Mouse (Mus musculus) liver, embryonic 12.5 days (tissue): ENCODE measurements around the gene Taar2. TPM values are rescaled to one million over a fixed set of nuclear protein-coding genes. Genes with fewer than 3 reads are reported as not detected.

Experiments used
- polyA plus RNA-seq: library from polyadenylated mRNA; unstranded; fragments of >200 nt; fragmentation: Nextera tagmentation; extraction: Ambion mirVana; gene quantifications from 2 replicates; pipeline ENCODE4 v1.2.1, GENCODE M21; 2016

The Taar2 gene
- polyA plus RNA-seq, 1 experiment from 2014 or later, result not detected

Other genes with a start within 250 kb of the Taar2 start
- 192 and 199 TPM in 2 replicates for gene Rps12, start 151.3 kb upstream of the Taar2 start, polyA plus RNA-seq
- gene Slc18b1, start 141.6 kb upstream of the Taar2 start, polyA plus RNA-seq, result 2.6 and 3.4 TPM in 2 replicates
- 0.07 TPM in 1 of 2 replicates, not detected in the other for gene Vnn3, start 87.1 kb upstream of the Taar2 start, polyA plus RNA-seq
- 0.94 and 1.1 TPM in 2 replicates for gene Vnn1, start 43.9 kb upstream of the Taar2 start, polyA plus RNA-seq
- not detected in 2 replicates for gene Taar1, start 18.2 kb upstream of the Taar2 start, polyA plus RNA-seq
- not detected in 2 replicates for gene Taar3, start 11.0 kb downstream of the Taar2 start, polyA plus RNA-seq
- gene Taar4, start 21.9 kb downstream of the Taar2 start, polyA plus RNA-seq, result not detected in 2 replicates
- not detected in 2 replicates for gene Taar5, start 32.1 kb downstream of the Taar2 start, polyA plus RNA-seq
- gene Taar6, start 47.1 kb downstream of the Taar2 start, polyA plus RNA-seq, result not detected in 2 replicates
- not detected in 2 replicates for gene Taar7a, start 54.9 kb downstream of the Taar2 start, polyA plus RNA-seq
- gene Taar7b, start 61.4 kb downstream of the Taar2 start, polyA plus RNA-seq, result not detected in 2 replicates
- not detected in 2 replicates for gene Taar7d, start 88.7 kb downstream of the Taar2 start, polyA plus RNA-seq
- gene Taar7e, start 99.0 kb downstream of the Taar2 start, polyA plus RNA-seq, result not detected in 2 replicates
- not detected in 2 replicates for gene Taar7f, start 110.9 kb downstream of the Taar2 start, polyA plus RNA-seq
- not detected in 2 replicates for gene Taar8a, start 137.9 kb downstream of the Taar2 start, polyA plus RNA-seq
- gene Taar8b, start 153.7 kb downstream of the Taar2 start, polyA plus RNA-seq, result not detected in 2 replicates
- gene Taar8c, start 163.3 kb downstream of the Taar2 start, polyA plus RNA-seq, result not detected in 2 replicates
- gene Taar9, start 171.0 kb downstream of the Taar2 start, polyA plus RNA-seq, result not detected in 2 replicates
- 34.0 TPM in 2 replicates for gene Stx7, start 210.7 kb downstream of the Taar2 start, polyA plus RNA-seq